Mouse (Mus musculus) layer of hippocampus, postnatal 14 days (tissue): ENCODE results near the gene Jade1. TPM values are rescaled to one million over a fixed set of nuclear protein-coding genes. Genes with fewer than 3 reads are reported as not detected.

ENCODE experiments used
- DNase-seq, 2 experiments: peaks; one replicate each; pipeline ENCODE4 v3.0.0; 2021 to 2022; ENCODE audit warnings: low spot score in 2 of 2, mixed read lengths in 1 of 2
- total RNA-seq, 2 experiments: library from RNA; stranded (reverse); gene quantifications; 2 replicates each; pipeline ENCODE4 v1.2.3; 2021

Jade1 gene
- total RNA-seq, 2 experiments from 2014 or later, result 20.0 to 21.0 TPM

- DNase-seq, result no peak
Observed at GRCm38 (mm10) chr3:41595010-41595409, 39.5 kb downstream of the Jade1 start.

GRCm38 (mm10) chr3:41597036-41597435, 41.5 kb downstream of the Jade1 start:
- DNase-seq, result no peak

- DNase-seq, result no peak
Observed at GRCm38 (mm10) chr3:41598412-41598811, 42.9 kb downstream of the Jade1 start.

DNA sequence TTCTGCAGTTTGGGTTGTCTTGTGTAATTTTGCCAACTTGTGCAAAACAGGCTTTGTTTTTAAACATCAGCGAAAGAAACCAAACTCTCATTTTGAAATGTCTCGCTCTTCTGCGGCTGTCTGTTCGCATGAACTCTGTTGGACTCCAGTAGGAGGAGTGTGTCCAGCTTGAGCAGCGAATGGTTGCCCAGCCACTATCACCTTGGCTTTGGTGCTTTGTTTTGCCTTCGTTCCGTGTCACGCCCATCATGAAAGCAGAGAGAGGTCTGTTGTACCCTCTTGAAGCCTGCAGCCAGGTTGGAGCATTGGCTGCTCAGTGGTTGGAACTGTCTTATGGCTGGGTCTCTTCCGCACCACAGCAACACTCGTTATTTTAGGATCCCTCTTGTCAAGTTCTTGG, 43.7 kb downstream of the Jade1 start:
- no peak for DNase-seq

DNA sequence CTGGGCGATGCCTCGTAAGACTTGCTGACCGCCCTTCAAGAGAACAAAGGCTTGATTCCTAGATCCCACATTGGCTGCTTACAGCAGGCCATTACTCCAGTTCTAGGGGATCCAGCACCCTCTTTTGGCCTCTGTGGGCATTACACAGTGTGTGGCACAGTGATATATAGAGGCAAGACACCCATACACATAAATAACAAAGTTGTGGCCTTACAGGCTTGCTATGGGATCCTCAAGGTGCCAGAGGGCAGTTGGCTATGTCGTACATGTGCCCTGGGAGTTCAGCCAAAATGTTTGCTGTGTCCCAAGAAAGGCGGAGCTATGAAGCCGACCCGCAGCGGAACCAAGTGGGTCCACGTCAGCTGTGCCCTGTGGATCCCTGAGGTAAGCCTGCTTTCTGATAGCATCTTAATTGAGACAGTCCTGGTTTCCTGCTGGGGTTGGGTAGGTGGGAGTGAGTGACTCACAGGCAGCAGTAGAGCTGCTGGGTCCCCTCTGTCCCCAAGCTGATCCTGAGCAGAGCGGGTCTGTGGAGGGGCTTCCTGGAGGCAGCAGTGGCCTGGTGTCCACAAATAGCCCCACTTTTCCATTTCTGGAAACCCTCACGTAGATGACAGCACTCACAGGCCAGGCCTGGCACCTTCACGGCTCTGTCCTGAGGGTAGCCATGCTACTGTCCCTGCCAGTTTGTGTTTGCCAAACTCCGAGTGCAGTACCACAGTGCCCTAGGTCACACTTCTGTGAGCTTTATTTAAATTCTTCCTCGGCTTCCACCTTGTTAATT, 44.5 kb downstream of the Jade1 start:
- no peak for DNase-seq

DNA sequence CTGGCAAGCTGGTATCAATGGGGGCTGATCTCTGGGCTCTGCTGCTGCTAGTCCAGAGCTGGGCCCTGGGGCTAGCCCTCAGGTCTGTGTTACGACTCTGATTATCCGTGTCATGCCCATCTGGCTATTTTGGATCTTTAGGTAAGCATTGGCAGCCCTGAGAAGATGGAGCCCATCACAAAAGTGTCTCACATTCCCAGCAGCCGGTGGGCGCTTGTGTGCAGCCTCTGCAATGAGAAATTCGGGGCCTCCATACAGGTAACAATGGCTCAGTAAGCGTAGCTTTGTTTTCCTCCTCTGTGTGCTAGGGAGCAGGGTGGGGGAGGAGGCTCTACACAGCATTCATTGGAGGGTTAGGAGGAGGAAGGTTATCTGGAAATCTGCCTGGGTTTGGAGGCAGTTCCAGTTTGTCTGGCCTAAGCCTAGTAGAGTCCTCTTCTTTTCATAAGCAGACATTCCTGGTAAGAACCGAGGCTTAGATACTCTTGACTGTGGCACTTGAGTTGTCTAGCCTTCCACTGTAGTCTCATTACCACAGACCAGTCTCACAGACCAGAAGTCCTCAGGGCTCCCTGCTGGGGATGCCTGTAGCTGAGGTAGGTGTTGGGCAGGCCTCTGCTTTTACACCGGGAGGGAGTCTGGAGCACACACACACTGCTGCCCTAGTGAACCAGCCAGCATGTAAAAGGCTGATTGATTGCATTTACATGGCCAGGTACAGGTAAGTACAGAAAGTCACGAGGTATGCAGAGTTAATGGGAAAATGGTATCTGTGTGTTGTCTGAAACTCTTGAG, 45.9 kb downstream of the Jade1 start:
- no peak for DNase-seq

DNA sequence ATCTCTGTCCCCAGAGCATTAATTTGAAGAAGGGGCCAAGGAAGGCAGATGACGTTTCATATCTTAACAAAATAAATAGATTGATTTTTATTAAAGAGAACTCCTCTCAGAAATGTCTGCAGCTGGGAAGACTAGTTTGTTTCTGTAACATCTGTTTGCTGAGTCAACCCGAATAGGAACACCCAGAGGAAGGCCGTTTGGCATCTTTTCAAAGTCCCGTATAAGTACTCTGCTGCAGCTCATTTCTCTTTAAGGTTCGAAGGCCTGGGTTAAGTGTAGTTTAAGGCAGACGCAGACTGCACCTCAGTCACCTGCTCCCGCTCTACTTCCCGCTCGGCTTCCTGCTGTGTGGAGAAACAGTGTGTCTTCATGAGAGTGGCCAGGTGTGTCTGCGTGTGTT, 47.4 kb downstream of the Jade1 start:
- DNase-seq, result no peak

DNA sequence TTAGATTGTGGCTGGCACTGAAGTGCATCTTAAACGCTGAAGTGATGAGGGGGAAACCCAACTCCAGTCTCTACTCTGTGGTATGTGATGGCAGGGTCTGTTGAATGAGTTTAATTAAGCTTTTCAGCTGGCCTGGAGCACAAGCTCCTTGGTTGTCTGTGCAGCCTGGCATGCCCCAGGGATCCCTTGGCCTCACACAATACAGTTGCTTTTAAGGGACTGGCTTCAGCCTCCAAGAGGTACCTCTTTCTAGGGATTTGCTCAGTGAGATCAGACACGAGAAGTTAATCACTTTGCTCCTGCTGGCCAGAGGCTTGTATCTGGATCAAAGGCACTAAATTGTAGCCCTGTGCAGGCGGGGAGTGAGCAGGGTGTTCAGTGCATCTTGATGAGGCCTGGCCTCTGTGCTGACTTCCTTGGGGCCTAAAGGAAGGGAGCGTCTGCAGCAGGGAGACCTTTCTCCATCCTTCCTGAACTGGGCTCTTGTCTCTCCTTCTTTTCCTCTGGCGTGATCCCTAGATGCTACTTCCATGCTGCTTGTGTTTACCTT, 48.0 kb downstream of the Jade1 start:
- DNase-seq, result no peak

DNA sequence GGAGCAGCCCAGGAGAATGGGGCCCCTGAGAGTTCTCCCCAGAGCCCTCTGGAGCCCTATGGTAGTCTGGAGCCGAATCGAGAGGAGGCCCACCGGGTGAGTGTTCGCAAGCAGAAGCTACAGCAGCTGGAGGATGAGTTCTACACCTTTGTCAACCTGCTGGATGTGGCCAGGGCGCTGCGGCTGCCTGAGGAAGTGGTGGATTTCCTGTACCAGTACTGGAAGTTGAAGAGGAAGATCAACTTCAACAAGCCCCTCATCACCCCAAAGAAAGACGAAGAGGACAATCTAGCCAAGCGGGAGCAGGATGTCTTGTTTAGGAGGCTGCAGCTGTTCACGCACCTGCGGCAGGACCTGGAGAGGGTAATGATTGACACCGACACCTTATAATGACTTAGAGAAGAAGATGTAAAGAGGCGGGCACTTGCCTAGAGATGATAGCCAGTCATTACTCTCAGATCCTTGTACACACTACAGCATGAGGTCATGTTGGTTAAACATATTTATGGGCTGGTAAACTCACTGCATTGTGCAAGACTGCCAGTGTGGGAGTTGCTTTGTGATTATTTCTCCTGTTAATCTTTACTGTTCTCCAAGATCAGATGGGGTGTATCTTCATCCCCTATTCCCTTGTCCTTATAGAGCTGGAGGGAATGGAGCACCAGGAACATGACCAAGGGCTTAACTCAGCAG, 49.2 kb downstream of the Jade1 start:
- no peak for DNase-seq

DNA sequence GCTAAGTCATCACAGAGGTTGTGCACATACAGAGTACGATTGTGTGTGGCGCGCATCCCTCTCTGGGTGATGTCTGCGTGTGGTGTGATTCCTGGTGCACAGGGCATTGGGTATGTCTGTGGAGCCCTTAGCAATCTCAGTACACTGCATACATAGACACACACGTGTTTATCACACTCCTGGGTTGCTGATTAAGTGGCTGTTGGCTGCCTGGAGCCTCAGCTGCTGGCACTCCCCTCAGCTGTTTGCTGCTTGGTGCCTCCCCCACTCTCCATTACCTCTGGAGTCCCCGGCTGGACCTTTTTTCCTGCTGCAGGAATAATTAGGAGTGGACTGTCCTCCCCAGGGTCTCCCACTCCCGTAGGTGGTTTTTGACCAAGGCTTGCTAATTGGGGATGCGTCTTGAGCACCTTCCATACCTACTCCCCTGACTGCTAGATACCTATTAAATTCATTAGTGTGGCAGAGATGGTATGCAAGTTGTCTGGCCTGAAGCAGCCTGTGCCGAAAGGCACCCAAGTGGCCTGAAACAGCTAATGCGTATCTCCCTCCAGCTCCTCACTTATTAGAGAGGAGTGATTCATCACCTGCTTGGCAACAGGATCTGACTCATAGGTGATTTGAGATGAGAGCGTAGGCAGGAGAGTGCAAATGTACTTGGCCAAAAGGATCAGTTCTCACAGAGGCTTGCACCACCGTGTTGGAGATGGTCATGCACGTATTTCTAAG, 50.2 kb downstream of the Jade1 start:
- DNase-seq, result no peak

DNA sequence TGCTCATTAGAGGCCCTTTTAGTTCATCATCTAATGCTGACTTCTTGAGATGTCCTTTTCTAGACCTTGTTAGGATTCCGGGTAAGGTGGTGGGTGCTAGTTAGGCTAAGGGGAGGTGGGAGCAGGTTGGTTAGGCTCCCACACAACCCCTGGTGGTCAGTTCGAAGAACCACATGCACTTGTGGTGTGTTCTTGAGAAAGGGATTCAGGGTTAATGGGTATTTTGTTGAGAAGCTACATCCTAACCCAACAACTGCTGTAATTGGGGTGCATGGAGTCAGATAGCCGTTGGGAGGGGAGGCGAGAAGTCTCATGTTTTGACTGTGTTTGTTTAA, 50.8 kb downstream of the Jade1 start:
- no peak for DNase-seq

DNA sequence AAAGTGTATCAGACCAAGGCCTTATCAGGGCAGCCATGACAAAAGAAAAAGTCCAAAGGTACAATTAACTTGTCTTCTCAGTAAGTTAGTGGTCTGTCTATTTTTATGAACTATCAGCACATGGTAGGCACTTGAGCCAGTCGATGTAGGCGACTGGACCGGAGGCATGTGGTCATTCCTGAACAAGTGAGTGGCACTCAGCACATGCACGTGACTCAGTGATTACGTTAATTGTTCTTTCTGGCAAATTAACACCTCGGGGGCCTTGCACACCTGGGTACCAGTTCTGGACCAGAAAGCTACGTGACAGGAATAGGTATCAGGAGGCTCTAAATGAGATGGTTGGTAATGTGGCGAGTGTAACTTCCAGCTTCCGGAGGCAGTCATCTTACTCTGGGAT, 51.5 kb downstream of the Jade1 start:
- DNase-seq, result no peak

DNA sequence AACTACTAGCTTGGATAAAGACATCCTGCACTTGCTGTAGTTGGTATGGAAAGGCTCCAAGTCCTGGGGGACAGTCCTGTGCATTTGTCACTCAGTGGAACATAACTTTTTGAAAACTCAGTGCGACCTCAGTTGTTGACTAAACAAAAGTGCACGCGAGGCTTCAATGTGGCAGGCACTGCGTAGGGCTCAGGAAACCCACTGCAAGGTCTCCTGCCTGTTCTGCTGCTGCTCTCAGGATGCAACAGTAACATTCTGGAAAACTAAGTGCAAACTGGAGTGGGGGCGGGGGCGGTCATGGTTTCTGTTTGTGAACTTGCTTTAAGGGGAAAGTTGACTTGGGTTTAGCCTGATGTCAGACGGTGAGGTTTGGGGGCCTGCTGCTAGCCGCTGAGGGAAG, 51.9 kb downstream of the Jade1 start:
- no peak for DNase-seq

- DNase-seq, result no peak
Observed at GRCm38 (mm10) chr3:41609071-41609470, 53.5 kb downstream of the Jade1 start.

DNA sequence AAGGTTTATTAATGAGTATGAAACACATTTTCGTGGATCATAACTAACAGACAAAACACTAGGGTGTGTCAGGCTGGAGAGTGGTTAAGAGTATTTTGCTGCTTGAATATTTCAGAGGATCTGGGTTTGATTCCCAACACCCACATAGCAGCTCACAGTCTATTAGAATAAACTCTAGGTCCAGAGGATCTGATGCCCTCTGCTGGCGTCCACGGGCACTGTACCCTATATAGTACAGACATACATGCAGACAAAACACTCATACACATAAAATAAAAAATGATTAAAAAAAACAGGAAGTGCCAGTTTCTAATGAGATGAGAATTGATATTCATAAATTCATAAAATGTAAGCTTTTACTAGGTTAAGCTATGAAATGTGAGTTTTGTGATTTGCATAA, 56.7 kb downstream of the Jade1 start:
- DNase-seq, result no peak

- no peak for DNase-seq
Observed at GRCm38 (mm10) chr3:41613706-41614105, 58.2 kb downstream of the Jade1 start.

DNA sequence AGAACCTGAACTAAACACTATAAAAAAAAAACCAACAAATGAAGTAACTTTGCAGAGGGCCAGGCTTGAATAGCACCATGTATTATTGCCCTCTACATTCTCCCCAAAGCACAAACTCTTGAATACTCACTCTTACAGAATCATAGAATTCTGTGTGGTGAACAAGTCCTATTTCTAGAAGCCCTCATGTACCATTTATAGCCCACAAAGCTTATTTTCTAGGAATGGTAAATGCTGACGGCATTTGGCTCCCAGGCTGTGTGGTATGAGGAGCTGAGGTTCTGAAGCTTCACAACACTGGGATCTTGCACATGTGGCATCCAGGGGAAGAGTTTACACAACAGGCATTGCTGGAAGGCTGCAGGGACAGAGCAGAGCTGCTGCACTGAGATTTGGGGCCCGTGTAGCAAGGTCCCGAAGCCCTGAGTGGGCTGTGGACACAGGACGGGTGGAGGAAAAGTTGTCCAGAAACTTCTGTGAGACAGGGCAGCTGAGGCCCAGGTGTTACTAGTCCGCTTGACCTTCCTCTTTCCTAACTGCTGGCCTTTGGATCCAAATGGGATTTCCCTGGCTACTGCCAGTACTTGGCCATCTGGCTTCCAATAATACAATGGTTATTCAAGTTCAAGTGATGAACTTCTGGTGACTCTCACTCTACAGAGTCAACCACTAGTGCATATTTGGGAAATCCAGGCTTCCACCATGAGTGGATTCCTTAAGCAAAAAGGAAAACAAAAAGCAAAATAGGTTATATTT, 58.9 kb downstream of the Jade1 start:
- no peak for DNase-seq

DNA sequence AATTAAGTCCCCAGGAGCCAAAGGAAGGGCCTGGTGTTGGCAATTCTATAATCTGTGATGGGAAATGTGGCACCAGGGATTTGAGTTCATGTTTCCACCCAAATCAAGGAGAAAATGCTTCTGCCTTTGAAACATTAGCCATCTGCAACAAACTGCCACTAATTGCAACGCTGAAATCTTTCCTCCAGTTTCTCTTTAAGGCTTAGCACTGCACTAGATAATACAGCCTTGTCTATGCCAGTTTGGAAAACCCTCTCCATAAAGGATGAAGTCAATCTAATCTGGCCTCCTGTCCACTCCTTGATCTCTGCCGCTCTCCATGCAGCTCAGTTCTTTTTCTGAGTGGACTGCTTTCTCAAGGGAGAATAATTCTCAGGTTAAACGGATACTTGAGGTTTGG, 62.5 kb downstream of the Jade1 start:
- DNase-seq, result no peak

- peak in 1 of 2 experiments; percentile 29 for DNase-seq
Observed at GRCm38 (mm10) chr3:41618488-41618887, 63.0 kb downstream of the Jade1 start.

GRCm38 (mm10) chr3:41620971-41621370, 65.4 kb downstream of the Jade1 start:
- no peak for DNase-seq
